Mouse (Mus musculus) CH12.LX (cell line): ENCODE data around the gene Emilin3. TPM values are rescaled to one million over a fixed set of nuclear protein-coding genes. Genes with fewer than 3 reads are reported as not detected.

Experiments
- DNase-seq: peaks from one replicate; pipeline ENCODE4 v3.0.0-alpha.2; 2013; ENCODE audit errors: extremely low read depth
- H3K27ac ChIP-seq: 2 replicates; pipeline ENCODE4 v1.5.1; 2012; ENCODE audit warnings: low read depth, mild to moderate bottlenecking, control low read depth, moderate library complexity; ENCODE audit not compliant: insufficient read depth
- H3K27me3 ChIP-seq: replicated peaks from 2 replicates; pipeline ENCODE3; 2012; ENCODE audit warnings: inconsistent platforms
- H3K36me3 ChIP-seq, 2 experiments: replicated peaks in 1 of 2; 2 replicates each; pipeline versions ENCODE3 to v1.6.1; 2012; ENCODE audit warnings: inconsistent platforms in 1 of 2, low read length in 1 of 2, mild to moderate bottlenecking in 1 of 2, mixed read lengths in 1 of 2, moderate library complexity in 1 of 2; ENCODE audit not compliant: control insufficient read depth in 1 of 2, insufficient read depth in 1 of 2
- H3K4me1 ChIP-seq, 2 experiments: 2 replicates each; pipeline ENCODE4 v1.6.1; 2012; ENCODE audit warnings: inconsistent platforms in 1 of 2, moderate library complexity in 1 of 2; ENCODE audit not compliant: insufficient read depth in 2 of 2, control insufficient read depth in 1 of 2
- H3K4me2 ChIP-seq: 2 replicates; pipeline ENCODE4 v1.6.1; 2012; ENCODE audit warnings: low read depth, mild to moderate bottlenecking, control low read depth; ENCODE audit not compliant: poor library complexity, insufficient read depth, severe bottlenecking
- H3K4me3 ChIP-seq, 3 experiments: fragments of 150-350 bp in 1 of 3; sonication (generic) in 1 of 3; replicated peaks in 1 of 3; 2 replicates each; pipeline versions ENCODE3 to v1.5.1; 2011 to 2012; ENCODE audit warnings: low read depth in 2 of 3, low read length in 2 of 3, mild to moderate bottlenecking in 2 of 3, moderate library complexity in 2 of 3, control low read depth in 1 of 3, improper control_type of control experiment in 1 of 3, inconsistent platforms in 1 of 3, mixed read lengths in 1 of 3; ENCODE audit not compliant: poor library complexity in 1 of 3
- H3K79me2 ChIP-seq: replicated peaks from 2 replicates; pipeline ENCODE4 v1.6.1; 2012; ENCODE audit warnings: mild to moderate bottlenecking, moderate library complexity; ENCODE audit not compliant: control insufficient read depth, poor library complexity, insufficient read depth, severe bottlenecking; ENCODE audit errors: extremely low read depth
- H3K9ac ChIP-seq: 2 replicates; pipeline ENCODE4 v1.6.1; 2012; ENCODE audit warnings: low read depth, mild to moderate bottlenecking, control low read depth, moderate library complexity; ENCODE audit not compliant: insufficient read depth
- H3K9me3 ChIP-seq: replicated peaks from 2 replicates; pipeline ENCODE3; 2012; ENCODE audit warnings: low read length, inconsistent platforms, mixed read lengths
- CHD1 ChIP-seq: IDR thresholded peaks from 2 replicates; pipeline ENCODE4 v1.6.1; 2012; ENCODE audit warnings: low read depth, low read length, improper control_type of control experiment, inconsistent platforms
- CHD2 ChIP-seq: IDR thresholded peaks from 2 replicates; pipeline ENCODE4 v1.6.1; 2011; ENCODE audit warnings: low read length, improper control_type of control experiment
- E2F4 ChIP-seq: IDR thresholded peaks from 2 replicates; pipeline ENCODE4 v1.6.1; 2011; ENCODE audit warnings: low read depth, low read length, improper control_type of control experiment; ENCODE audit not compliant: insufficient replicate concordance
- EP300 ChIP-seq: IDR thresholded peaks from 2 replicates; pipeline ENCODE4 v1.6.1; 2011; ENCODE audit warnings: low read length, improper control_type of control experiment
- GABPA ChIP-seq: IDR thresholded peaks from 2 replicates; pipeline ENCODE4 v1.6.1; 2012; ENCODE audit warnings: low read depth, low read length, improper control_type of control experiment, inconsistent platforms; ENCODE audit not compliant: insufficient replicate concordance
- IRF4 ChIP-seq: IDR thresholded peaks from 2 replicates; pipeline ENCODE4 v1.6.1; 2014; ENCODE audit warnings: low read depth, mild to moderate bottlenecking, inconsistent platforms, low read length, improper control_type of control experiment
- JUND ChIP-seq: conservative IDR thresholded peaks from 2 replicates; pipeline ENCODE4 v1.6.1; 2011; ENCODE audit warnings: low read depth, low read length, improper control_type of control experiment
- KAT2A ChIP-seq: IDR thresholded peaks from 2 replicates; pipeline ENCODE4 v1.6.1; 2012; ENCODE audit warnings: low read length, improper control_type of control experiment, inconsistent platforms; ENCODE audit not compliant: insufficient replicate concordance
- MAFK ChIP-seq: IDR thresholded peaks from 2 replicates; pipeline ENCODE4 v1.6.1; 2011; ENCODE audit warnings: low read length, improper control_type of control experiment; ENCODE audit not compliant: insufficient replicate concordance
- MAX ChIP-seq: IDR thresholded peaks from 2 replicates; pipeline ENCODE4 v1.6.1; 2011; ENCODE audit warnings: low read length, improper control_type of control experiment
- MXI1 ChIP-seq: IDR thresholded peaks from 2 replicates; pipeline ENCODE4 v1.6.1; 2011; ENCODE audit warnings: mild to moderate bottlenecking, low read depth, low read length, improper control_type of control experiment
- NELFE ChIP-seq: IDR thresholded peaks from 2 replicates; pipeline ENCODE4 v1.6.1; 2011; ENCODE audit warnings: low read depth, low read length, improper control_type of control experiment
- PAX5 ChIP-seq: IDR thresholded peaks from 2 replicates; pipeline ENCODE4 v1.6.1; 2012; ENCODE audit warnings: low read length, inconsistent platforms, mixed read lengths
- POLR2A ChIP-seq: IDR thresholded peaks from 2 replicates; pipeline ENCODE4 v1.6.1; 2011; ENCODE audit warnings: low read depth, mild to moderate bottlenecking, improper control_type of control experiment, low read length
- POLR2AphosphoS2 ChIP-seq: IDR thresholded peaks from 2 replicates; pipeline ENCODE4 v1.6.1; 2011; ENCODE audit warnings: low read depth, low read length, improper control_type of control experiment
- RAD21 ChIP-seq: IDR thresholded peaks from 2 replicates; pipeline ENCODE4 v1.6.1; 2011; ENCODE audit warnings: low read depth, mild to moderate bottlenecking, low read length, improper control_type of control experiment, moderate library complexity
- RCOR1 ChIP-seq: conservative IDR thresholded peaks from 2 replicates; pipeline ENCODE4 v1.6.1; 2012; ENCODE audit warnings: low read depth, mild to moderate bottlenecking, inconsistent platforms, low read length, improper control_type of control experiment
- UBTF ChIP-seq: IDR thresholded peaks from 2 replicates; pipeline ENCODE4 v1.6.1; 2012; ENCODE audit warnings: low read depth, mild to moderate bottlenecking, inconsistent platforms, low read length, improper control_type of control experiment, moderate library complexity
- USF2 ChIP-seq: conservative IDR thresholded peaks from 2 replicates; pipeline ENCODE4 v1.6.1; 2011; ENCODE audit warnings: low read depth, low read length, improper control_type of control experiment
- ZC3H11A ChIP-seq: IDR thresholded peaks from 2 replicates; pipeline ENCODE4 v1.6.1; 2012; ENCODE audit warnings: low read depth, mild to moderate bottlenecking, inconsistent platforms, low read length, improper control_type of control experiment
- ZKSCAN1 ChIP-seq: IDR thresholded peaks from 2 replicates; pipeline ENCODE4 v1.6.1; 2012; ENCODE audit warnings: low read depth, inconsistent platforms, low read length, improper control_type of control experiment, borderline replicate concordance
- ZNF384 ChIP-seq: IDR thresholded peaks from 2 replicates; pipeline ENCODE4 v1.6.1; 2012; ENCODE audit warnings: low read depth, low read length, improper control_type of control experiment, inconsistent platforms
- dilution Hi-C: fragments of 300-500 bp; cut with MboI; formaldehyde crosslinking; loops from 2 replicates; pipeline ENCODE4 v1.14.3; 2020; ENCODE audit warnings: low sequenced_read_pairs; ENCODE audit not compliant: extremely low pct_unique_long_range_greater_than_20kb, extremely low pct_ligation_motif_present
- in situ Hi-C: fragments of 300-500 bp; cut with MboI; formaldehyde crosslinking; loops from 3 replicates; pipeline ENCODE4 v1.14.3; 2019; ENCODE audit warnings: low sequenced_read_pairs, low pct_ligation_motif_present, low pct_unique_long_range_greater_than_20kb, mixed read lengths
- polyA plus RNA-seq: library from polyadenylated mRNA; unstranded; fragments of >175 nt; gene quantifications from 2 replicates; pipeline ENCODE4 v1.2.1, GENCODE M21; 2012; ENCODE audit warnings: low read depth; ENCODE audit not compliant: insufficient read length
- total RNA-seq, 2 experiments: library from RNA; depleted of rRNA; stranded (reverse); fragments of 300-350 nt in 1 of 2; fragments of >200 nt in 1 of 2; gene quantifications; 2 replicates each; pipeline ENCODE4 v1.2.3; 2012 to 2014

The Emilin3 gene
- total and polyA plus RNA-seq, 3 experiments = not detected

- no peak overlapping the region for H3K4me3 ChIP-seq
- dilution Hi-C loops = no loop called here
- H3K27me3 ChIP-seq = peaks cover 55% of the 10 kb centered on the region
- H3K79me2 ChIP-seq = no peaks in the 10 kb centered on the region
- no peaks in the 10 kb centered on the region for H3K4me1 ChIP-seq
- in situ Hi-C loops = no loop called here
- TF ChIP-seq UBTF (no peak), MAFK (no peak), NELFE (no peak), RCOR1 (no peak), USF2 (no peak), ZKSCAN1 (no peak), IRF4 (no peak), CHD2 (no peak), EP300 (no peak), MAX (no peak), ZNF384 (no peak), RAD21 (no peak), POLR2AphosphoS2 (no peak), POLR2A (no peak), PAX5 (no peak), GABPA (no peak), ZC3H11A (no peak)
- H3K27ac ChIP-seq = no peak overlapping the region
- H3K9me3 ChIP-seq = peaks cover under 1% of the 10 kb centered on the region
- H3K4me2 ChIP-seq = no peak overlapping the region
- no peak overlapping the region for H3K9ac ChIP-seq
- no peak for DNase-seq
- H3K36me3 ChIP-seq = no peaks in the 10 kb centered on the region
These were observed 10.3 kb downstream of the Emilin3 start for GRCm38 (mm10) chr2:160901656-160902412.

GRCm38 (mm10) chr2:160891697-160892096 lies 20.4 kb downstream of the Emilin3 start:
- DNase-seq = no peak
- TF ChIP-seq MXI1 (no peak), CHD1 (no peak), USF2 (no peak), KAT2A (no peak), E2F4 (no peak), JUND (no peak), RAD21 (no peak), POLR2AphosphoS2 (no peak)
- H3K27ac ChIP-seq = no peak overlapping the region
- no peak overlapping the region for H3K4me3 ChIP-seq
- peaks cover 6% of the 10 kb centered on the region for H3K9me3 ChIP-seq
- H3K36me3 ChIP-seq = no peaks in the 10 kb centered on the region
- dilution Hi-C loops (no loop called here), in situ Hi-C loops (no loop called here)
- no peaks in the 10 kb centered on the region for H3K79me2 ChIP-seq
- H3K9ac ChIP-seq = no peak overlapping the region
- H3K4me1 ChIP-seq = no peaks in the 10 kb centered on the region
- H3K27me3 ChIP-seq = peaks cover 1% of the 10 kb centered on the region
- no peak overlapping the region for H3K4me2 ChIP-seq
